Mouse (Mus musculus): Measurements from ENCODE around the gene Phlda1.

Phlda1 gene

GRCm38 (mm10) chr10:111504606-111505005, 1.5 kb upstream of the Phlda1 start:
- in situ Hi-C loops (cut with MboI, MseI): loop anchor here (5.0 kb wide), 3 partner anchors 73 to 418 kb away; no protein-coding TSS in a partner anchor

GRCm38 (mm10) chr10:111505406-111505805, 680 bp upstream of the Phlda1 start:
- in situ Hi-C loops (cut with MboI, MseI): loop anchor here (5.0 kb wide), 3 partner anchors 72 to 417 kb away; no protein-coding TSS in a partner anchor

GRCm38 (mm10) chr10:111506926-111507459, 907 bp downstream of the Phlda1 start:
- in situ Hi-C loops (cut with MboI, MseI): loop anchor here (5.0 kb wide), 3 partner anchors 70 to 415 kb away; no protein-coding TSS in a partner anchor

- in situ Hi-C loops (cut with MboI, MseI): loop anchor here (5.0 kb wide), 3 partner anchors 70 to 415 kb away; no protein-coding TSS in a partner anchor
These were observed 1.6 kb downstream of the Phlda1 start for GRCm38 (mm10) chr10:111507460-111508211.

- in situ Hi-C loops (cut with MboI, MseI): loop anchor here (5.0 kb wide), 3 partner anchors 69 to 414 kb away; no protein-coding TSS in a partner anchor
These were observed 2.4 kb downstream of the Phlda1 start for GRCm38 (mm10) chr10:111508324-111509080.

GRCm38 (mm10) chr10:111509103-111509784, 3.2 kb downstream of the Phlda1 start:
- in situ Hi-C loops (cut with MboI, MseI): loop anchor here (5.0 kb wide), 3 partner anchors 68 to 413 kb away; no protein-coding TSS in a partner anchor

GRCm38 (mm10) chr10:111509981-111510380, 3.9 kb downstream of the Phlda1 start:
- in situ Hi-C loops (cut with MboI, MseI): loop anchor here (5.0 kb wide), 4 partner anchors 37 to 412 kb away; no protein-coding TSS in a partner anchor

- in situ Hi-C loops (cut with MboI, MseI): loop anchor here (5.0 kb wide), 1 partner anchor 37 kb away; no protein-coding TSS in a partner anchor
These were observed 4.7 kb downstream of the Phlda1 start for GRCm38 (mm10) chr10:111510798-111511197.

- in situ Hi-C loops (cut with MboI, MseI): loop anchor here (5.0 kb wide), 1 partner anchor 35 kb away; no protein-coding TSS in a partner anchor
These were observed 6.0 kb downstream of the Phlda1 start for GRCm38 (mm10) chr10:111512036-111512568.

GRCm38 (mm10) chr10:111514282-111514885, 8.3 kb downstream of the Phlda1 start:
- in situ Hi-C loops (cut with MboI, MseI): loop anchor here (5.0 kb wide), 1 partner anchor 33 kb away; no protein-coding TSS in a partner anchor

GRCm38 (mm10) chr10:111515071-111516010, 9.3 kb downstream of the Phlda1 start:
- in situ Hi-C loops (cut with MboI, MseI): no loop called here

- in situ Hi-C loops (cut with MboI, MseI): no loop called here
These were observed 10.1 kb downstream of the Phlda1 start for GRCm38 (mm10) chr10:111516172-111516588.

- in situ Hi-C loops (cut with MboI, MseI): no loop called here
These were observed 10.8 kb downstream of the Phlda1 start for GRCm38 (mm10) chr10:111516804-111517436.

GRCm38 (mm10) chr10:111518350-111518749, 12.3 kb downstream of the Phlda1 start:
- in situ Hi-C loops (cut with MboI, MseI): no loop called here

- in situ Hi-C loops (cut with MboI, MseI): no loop called here
These were observed 13.7 kb downstream of the Phlda1 start for GRCm38 (mm10) chr10:111519620-111520370.

- in situ Hi-C loops (cut with MboI, MseI): no loop called here
These were observed 14.5 kb downstream of the Phlda1 start for GRCm38 (mm10) chr10:111520621-111521020.

- in situ Hi-C loops (cut with MboI, MseI): no loop called here
These were observed 15.6 kb downstream of the Phlda1 start for GRCm38 (mm10) chr10:111521636-111522035.

- in situ Hi-C loops (cut with MboI, MseI): no loop called here
These were observed 16.1 kb downstream of the Phlda1 start for GRCm38 (mm10) chr10:111522230-111522629.

Measured in T-helper 1 cell (primary cell).